Mouse (Mus musculus) c-Kit-positive CD71-positive TER-119-positive erythroid progenitor cells, embryonic 14.5 days (primary cell): ENCODE results near the gene Fstl1.

Experiments used
- DNase-seq: peaks from one replicate; pipeline ENCODE4 v3.0.0-alpha.2; 2013; ENCODE audit warnings: low spot score

Gene Fstl1

DNA sequence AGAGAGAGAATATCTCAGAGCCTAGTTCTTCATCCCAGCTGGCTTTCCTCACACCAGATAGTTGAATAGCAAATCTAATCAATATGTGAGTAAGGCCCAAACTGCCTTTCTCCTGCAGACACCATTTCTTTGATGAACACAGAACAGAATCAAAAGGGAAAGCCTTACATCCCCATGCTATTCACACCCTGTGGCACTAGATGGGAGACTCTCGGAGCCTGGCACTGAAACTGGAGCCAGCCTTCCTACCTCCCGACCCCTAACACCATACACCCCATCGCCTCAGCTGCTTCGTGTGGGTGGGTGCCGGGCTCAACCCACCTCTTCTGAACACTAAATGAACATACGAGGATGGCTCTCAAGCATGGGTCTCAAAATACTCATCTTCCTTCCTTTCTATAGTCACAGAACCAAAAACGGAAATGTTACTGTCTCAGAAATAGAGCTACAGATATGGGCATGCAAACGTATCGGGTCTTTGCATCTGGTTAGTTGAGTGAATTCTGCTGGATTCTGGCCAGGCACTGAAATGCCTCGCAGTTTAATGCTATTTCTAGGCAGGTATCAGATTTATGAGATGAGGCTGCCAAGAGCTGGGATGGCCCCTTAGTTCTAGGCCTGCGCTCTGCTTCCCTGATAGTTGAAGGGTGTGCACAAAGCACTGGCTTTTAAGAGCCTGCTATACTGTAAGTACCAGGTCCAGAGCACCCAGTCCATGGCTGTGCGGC, 48.3 kb downstream of the Fstl1 start:
- no peak for DNase-seq

GRCm38 (mm10) chr16:37826286-37826685, 49.6 kb downstream of the Fstl1 start:
- no peak for DNase-seq

- no peak for DNase-seq
Measured at GRCm38 (mm10) chr16:37831041-37831440, 54.4 kb downstream of the Fstl1 start.

GRCm38 (mm10) chr16:37837571-37837970, 60.9 kb downstream of the Fstl1 start:
- DNase-seq: no peak

DNA sequence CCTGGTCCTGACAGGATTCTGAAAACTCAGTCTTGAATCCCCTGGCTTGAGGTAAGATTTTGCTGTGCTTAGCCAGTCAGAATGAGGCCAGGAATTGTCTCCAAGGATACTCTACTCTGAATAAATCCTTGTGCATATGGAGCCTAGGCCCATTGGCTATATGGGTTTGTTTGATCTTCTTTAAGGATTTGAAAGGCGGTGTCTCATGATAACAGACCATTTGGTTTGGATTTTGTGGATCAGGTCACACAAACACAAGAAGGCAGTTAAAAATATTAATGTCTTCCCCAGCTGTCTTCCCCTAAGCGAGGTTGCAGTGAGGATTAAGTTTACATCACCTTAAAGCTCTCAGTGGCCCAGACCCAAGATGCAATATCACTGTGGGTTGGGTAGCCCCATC, 65.8 kb downstream of the Fstl1 start:
- DNase-seq: no peak

GRCm38 (mm10) chr16:37843740-37844139, 67.1 kb downstream of the Fstl1 start:
- DNase-seq: no peak

- DNase-seq: no peak
Measured at GRCm38 (mm10) chr16:37845202-37845925, 68.7 kb downstream of the Fstl1 start.

GRCm38 (mm10) chr16:37847081-37847480, 70.4 kb downstream of the Fstl1 start:
- no peak for DNase-seq

- DNase-seq: no peak
Measured at GRCm38 (mm10) chr16:37851366-37851765, 74.7 kb downstream of the Fstl1 start.

DNA sequence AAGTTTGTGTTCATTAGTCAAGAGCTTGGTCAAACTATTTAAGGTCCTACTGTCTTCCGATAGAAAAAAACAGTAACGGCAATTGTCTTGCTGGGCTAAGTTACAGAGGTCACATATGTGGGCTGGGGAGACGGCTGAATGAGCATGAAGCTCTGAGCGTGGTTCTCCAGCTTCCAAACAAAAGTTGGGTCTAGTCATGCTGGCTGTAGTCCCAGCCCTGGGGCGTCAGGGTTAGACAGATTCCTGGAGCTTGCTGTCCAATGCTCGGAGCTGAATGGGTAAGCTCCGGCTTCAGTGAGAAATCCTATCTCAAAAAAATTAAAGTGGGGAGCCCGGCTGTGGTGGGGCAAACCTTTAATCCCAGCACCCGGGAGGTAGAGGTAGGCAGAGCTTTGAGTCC, 76.6 kb downstream of the Fstl1 start:
- DNase-seq: no peak

GRCm38 (mm10) chr16:37854054-37854453, 77.4 kb downstream of the Fstl1 start:
- DNase-seq: no peak

DNA sequence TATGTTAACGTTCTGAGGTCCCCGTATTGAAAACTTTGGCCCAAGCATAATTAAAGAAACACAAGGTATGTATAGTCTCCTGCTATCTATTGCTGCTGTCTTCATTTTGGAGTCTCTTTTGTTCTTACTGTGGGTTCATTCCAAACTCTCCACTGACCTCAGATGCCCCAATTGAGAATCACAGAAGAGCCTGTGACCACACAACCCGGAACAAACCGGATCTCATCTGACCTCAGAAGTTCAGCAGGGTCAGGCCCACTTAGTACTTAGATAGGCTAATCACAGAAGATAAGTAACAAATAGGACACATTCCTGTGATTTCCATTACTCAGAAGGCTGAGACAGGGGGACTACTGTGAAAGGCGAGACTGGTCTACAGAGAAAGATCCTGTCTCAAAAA, 77.9 kb downstream of the Fstl1 start:
- DNase-seq: no peak

GRCm38 (mm10) chr16:37855583-37855982, 78.9 kb downstream of the Fstl1 start:
- no peak for DNase-seq

- DNase-seq: no peak
Measured at GRCm38 (mm10) chr16:37856327-37856726, 79.7 kb downstream of the Fstl1 start.

DNA sequence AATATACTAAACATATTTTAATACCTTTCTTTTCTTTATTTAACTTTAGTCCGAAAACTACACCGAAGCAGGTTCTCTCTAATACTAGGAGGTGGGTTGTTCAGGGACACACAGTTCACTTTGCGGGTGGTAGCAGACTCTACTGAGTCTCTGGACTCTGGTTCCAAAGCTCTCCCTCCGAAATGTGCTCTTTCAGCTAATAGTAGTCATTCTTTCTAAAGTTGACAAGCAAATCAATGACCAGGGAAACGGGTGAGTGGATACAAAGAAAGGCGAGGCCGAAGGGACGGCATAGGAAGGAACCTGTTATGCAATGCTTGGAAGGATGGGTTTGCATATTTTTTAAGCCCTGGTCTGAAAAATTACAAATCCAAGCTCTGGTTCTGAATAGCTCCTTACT, 80.8 kb downstream of the Fstl1 start:
- DNase-seq: no peak

DNA sequence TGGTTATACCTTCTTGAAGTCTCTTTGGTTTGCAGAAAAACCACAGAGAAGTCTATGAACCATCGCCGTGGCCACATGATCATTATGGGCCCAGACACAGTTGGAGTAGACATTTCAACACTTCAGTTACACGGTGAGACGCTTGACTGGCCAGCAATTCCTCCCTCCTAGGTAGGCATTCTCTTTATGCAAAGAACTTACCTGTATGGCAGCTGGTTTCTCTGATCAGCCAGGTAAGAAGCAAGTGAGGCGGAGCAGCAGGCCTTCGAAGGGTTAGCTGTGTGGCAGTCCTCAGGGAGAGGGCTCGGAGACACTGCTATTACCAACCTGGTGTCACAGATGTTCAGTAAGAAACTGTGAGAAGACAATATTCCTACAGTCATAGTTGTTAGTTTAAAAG, 83.5 kb downstream of the Fstl1 start:
- no peak for DNase-seq

DNA sequence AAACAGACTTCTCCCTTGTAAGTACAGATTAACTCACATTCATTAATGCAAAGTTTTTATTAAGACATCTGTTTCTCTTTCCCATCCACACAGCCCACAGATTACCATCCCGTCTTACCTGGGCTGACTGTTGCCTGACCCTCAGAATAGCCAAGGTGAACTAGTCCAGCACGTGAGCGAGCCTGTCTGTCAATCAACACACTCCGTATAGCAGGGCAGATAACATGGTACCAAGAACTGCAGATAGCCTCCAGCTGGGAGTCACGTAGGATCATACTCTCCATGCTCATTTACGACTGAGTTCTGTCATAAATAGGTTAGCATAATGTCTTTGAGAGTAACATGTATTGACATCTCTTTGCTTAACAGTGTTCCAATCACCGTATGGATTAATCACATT, 84.4 kb downstream of the Fstl1 start, which contains the start of gene Gm36028:
Gm36028 (minus strand) TSS at position 118 of the 400 bp plus-strand sequence.
- no peak for DNase-seq

DNA sequence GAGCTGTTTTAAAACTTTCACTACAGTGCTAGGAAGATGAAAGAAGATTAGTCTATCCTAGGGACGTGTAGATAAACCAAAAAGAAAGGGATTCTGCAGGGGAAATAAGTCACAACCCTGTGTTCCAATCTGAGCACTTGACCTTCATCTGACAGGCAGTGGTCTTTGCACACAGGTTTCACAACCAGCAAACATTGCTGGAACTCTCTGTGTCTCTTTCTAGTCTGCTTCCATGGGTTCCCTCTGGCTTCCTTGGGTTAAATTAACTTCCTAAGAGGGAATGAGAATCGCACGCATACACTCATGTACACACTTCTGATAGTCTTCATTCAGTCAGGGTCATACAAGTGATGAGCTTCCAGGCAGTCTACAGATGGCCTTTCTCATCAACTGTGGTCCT, 87.2 kb downstream of the Fstl1 start:
- no peak for DNase-seq

DNA sequence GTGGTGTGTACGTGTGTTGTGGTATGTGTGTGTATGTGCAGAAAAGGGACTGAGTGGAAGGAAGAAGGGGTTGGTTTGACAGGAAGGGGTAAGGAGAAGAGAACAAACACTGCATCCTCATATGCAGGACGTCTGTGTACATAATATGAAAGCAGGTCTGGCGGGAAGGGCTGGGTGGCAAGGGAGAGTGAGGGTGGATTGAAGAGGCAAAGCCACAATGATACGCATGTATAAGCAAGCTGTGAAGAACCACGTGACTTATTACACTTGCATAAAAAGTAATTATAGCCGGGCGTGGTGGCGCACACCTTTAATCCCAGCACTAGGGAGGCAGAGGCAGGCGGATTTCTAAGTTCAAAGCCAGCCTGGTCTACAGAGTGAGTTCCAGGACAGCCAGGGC, 89.2 kb downstream of the Fstl1 start:
- DNase-seq: no peak

DNA sequence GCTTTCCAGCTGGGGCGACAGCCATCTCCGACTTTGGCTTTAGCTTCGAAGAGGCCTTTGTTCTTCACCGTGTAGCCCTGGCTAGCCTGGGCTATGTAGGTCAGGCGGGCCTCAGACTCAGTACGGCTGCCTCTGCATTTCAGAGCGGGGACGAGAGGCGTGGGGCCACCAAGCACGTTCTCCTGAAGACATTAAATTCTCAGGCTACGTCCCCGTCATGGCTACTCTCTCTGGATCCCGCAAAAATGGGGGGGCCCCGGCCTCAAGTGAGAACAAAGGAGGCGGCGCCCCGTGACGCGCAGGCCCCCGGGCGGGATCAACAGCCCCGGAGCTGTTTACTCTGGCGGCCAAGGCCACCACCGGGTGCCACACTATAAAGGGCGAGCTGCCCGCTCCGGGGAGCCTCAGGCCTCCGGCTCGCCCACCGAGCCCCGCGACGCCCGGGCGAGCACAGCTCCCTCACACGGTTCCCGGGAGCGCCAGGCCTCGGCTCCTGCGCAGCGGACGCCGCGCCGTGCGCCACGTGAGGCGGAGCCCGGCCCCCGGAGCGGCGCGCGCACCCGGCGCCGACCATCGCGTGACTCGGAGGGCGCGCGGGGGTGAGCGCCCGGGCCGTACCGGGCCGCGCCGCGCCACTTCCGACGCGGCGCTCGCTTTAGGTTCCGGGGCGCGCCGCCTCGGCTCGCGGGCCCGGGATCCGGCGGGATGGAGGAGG, 91.3 kb downstream of the Fstl1 start, which contains the start of gene Lrrc58:
Lrrc58 (plus strand) TSS at position 599 of the 715 bp plus-strand sequence.
- DNase-seq: peak; percentile 55

GRCm38 (mm10) chr16:37868506-37869469, 92.1 kb downstream of the Fstl1 start:
- no peak for DNase-seq
